Mouse (Mus musculus) gastrocnemius, postnatal 4 days (tissue): ENCODE measurements at regions not wholly inside any gene's neighbourhood (a gene's known extent, or its start where the extent isn't known, plus 50 kb on each side); places are given as distances from the start of the nearest gene placed in this dataset.

ENCODE experiments used
- DNase-seq, 2 experiments: peaks; one replicate each; pipeline ENCODE4 v3.0.0; 2021 to 2022; ENCODE audit warnings: low spot score in 2 of 2, mixed read lengths in 2 of 2

- DNase-seq: no peak
These were observed 213.8 kb upstream of the Cwc22 start for GRCm38 (mm10) chr2:78159877-78160485.

GRCm38 (mm10) chr2:78110335-78110734 lies 164.2 kb upstream of the Cwc22 start:
- no peak for DNase-seq

DNA sequence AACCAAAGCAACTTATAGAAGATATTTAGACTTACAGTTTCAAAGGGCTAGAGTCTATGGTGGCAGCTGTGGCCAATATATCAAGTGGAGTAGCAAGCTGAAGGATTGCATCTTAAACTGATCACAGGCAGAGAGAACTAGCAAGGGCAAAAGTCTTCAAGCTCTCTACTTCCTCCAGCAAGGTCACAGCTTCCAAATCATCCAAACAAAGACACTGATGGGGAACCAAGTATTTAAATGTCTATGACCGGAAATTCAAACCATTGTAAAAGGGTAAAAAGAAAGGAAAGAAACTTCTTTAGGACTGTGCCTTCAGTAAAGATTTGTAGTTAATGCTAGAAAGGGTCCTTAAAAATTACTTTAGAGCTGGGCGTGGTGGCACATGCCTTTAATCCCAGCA lies 149.4 kb upstream of the Cwc22 start:
- DNase-seq: no peak

GRCm38 (mm10) chr2:78094921-78095320 lies 148.7 kb upstream of the Cwc22 start:
- no peak for DNase-seq

- no peak for DNase-seq
These were observed 118.3 kb upstream of the Cwc22 start for GRCm38 (mm10) chr2:78064321-78065037.

DNA sequence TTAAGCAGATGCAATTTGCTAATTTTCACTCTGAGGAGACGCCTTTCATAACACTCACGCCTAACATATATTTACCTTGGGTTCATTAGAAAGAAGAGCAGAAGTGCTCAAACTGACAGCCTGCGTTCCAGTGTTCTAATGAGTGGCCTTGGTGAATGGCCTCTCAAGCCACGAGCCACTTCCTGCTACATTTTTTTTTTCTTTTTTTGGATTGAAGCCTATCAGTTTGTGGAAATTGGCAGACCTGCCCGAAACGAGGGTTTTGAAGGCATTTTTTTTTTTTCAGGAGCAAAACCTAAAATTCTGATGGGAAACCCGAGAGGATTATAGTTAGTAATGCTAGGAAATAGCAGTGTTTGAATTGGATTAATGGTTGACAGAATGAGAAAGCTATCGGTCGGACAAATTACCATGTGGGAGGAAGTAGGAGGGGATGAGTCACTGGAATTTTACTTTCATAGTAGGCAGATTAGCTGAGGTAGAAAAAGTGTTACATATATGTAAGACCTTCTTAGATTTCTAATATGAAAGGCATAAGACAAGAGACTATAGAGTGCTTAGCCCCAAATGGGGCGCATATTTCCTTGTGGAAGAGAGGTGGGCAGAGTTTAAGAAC lies 113.7 kb upstream of the Cwc22 start:
- no peak for DNase-seq

GRCm38 (mm10) chr2:78058988-78059387 lies 112.8 kb upstream of the Cwc22 start:
- DNase-seq: no peak

- DNase-seq: no peak
These were observed 107.7 kb upstream of the Cwc22 start for GRCm38 (mm10) chr2:78053910-78054309.

- DNase-seq: no peak
These were observed 104.4 kb upstream of the Cwc22 start for GRCm38 (mm10) chr2:78050542-78050941.

DNA sequence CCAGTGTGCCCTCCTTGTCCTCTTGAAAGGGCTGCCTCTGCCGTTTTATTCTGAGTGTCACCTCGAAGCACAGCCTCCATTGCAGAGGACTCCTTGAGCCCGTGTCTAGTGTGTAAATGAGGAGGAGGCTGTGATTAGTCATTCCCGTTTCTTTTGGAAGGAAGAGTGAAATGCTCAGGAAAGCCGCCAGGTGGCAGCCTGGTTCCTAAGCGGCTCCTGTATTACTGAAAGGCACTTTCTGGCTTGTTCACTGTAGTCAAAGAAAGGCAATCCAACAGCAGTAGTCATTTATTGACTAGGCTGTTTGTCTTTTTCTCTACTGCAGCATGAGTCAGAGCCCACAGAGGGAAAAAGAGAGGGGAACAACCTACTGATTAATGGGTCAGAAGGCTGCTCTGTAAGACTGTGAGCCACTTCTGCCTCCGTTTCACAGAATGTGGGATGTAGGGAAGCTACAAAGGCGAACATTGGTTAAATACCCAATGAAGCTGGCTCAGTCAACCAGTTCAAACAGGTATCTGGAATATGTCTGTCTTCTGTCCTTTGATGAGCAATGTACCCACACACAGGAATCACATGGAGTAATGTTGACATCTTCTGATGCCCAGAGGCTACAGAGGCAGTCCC lies 103.2 kb upstream of the Cwc22 start:
- peak; percentile 53 to 78 for DNase-seq

DNA sequence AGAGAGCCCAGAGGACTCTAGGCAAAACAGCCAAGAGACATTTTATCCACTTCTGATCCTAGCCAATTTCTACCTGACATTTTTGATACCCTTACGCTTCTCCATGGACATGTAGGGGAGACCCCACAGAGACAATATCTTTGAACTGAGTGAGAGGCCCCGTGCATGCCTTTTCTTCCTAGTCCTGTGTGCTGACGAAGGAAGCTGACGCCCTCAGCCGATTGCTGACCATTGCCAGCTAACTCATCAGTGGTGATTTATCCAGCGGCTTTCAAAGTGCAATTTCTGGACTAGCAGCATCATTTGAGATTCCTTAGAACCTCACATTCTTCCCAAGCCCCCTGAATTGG lies 102.5 kb upstream of the Cwc22 start:
- DNase-seq: no peak

- DNase-seq: no peak
These were observed 102.0 kb upstream of the Cwc22 start for GRCm38 (mm10) chr2:78048030-78048705.

DNA sequence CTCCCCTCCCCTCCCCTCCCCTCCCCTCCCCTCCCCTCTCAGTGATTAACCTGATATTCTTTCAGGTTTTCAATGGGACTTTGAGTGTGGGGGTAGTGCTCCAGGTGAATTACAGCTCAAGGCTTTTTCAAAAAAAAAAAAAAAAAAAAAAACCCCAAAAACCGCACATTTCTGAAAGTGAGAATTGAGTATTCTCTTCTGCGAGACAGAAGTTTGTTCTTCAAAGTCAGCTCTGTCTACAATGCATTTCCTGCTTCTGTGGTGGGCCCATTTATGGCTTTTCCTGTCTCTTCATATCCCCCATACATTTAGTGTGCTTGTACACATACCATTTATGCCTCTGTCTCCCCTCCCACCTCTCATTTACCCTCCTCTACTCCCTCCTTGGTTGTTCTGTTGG lies 81.1 kb upstream of the Cwc22 start:
- no peak for DNase-seq

GRCm38 (mm10) chr2:78026808-78027207 lies 80.6 kb upstream of the Cwc22 start:
- DNase-seq: no peak

DNA sequence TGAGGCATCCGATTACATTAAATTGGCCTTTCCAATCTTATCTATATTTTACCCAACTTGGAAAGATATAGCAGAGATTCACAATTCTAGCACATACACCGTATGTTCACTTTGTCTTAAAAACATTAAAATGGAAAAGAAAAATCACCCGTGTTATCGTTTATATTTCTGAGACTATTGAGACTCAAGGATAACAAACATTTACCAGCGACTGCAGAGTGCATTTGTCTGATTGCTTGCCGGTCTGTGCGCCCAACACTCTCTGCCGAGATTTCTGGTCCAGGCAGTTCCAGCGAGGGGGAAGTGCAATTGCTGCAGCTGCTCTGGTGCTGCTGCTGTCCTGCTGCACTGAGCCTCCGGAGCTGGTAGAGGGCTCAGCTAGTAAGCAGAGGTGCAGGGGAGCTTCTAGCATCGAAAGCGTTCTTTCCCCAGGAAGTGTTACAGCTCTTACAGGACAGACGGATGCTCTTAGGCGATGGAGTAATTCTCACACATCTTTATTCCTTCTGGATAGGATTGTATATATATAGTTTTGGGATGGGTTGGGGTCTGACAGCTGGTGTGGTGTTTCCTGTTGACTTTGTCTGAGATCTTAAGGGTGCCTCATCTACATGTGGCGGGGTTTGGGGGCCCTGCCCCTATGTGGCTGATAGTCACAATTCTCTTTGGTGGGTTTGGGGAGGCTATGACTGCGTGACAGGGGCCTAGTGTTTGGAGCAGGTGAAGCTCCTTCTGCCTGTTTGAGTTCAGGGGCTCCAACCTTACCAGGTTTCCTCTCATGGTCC lies 79.7 kb upstream of the Cwc22 start:
- no peak for DNase-seq

DNA sequence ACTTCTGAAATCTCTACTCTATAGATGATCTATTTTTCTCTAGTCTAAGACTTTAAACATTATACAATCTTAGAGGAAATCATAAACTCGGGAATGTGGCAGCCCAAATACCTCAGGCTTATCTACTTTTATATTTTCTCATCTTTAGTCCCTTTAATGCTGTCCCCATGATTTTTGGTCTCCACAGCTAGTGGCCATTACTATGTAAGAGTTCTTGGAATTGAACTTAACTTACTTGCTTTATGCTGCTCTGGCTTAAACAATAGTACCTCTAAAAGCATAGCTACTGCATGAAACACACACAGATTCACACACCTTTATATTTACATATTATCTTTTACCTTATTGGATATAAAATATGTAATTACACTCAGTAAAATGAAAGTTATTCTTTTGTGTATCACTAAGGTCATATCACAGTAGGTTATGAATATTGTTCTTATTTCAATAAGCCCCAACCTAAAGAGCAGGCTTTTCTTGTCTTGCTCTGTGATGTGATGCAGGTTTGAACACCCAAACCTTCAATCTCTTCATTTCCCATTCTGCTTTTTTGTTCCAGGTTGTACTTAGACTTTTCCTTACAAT lies 78.9 kb upstream of the Cwc22 start:
- no peak for DNase-seq

- no peak for DNase-seq
These were observed 77.9 kb upstream of the Cwc22 start for GRCm38 (mm10) chr2:78023916-78024685.

DNA sequence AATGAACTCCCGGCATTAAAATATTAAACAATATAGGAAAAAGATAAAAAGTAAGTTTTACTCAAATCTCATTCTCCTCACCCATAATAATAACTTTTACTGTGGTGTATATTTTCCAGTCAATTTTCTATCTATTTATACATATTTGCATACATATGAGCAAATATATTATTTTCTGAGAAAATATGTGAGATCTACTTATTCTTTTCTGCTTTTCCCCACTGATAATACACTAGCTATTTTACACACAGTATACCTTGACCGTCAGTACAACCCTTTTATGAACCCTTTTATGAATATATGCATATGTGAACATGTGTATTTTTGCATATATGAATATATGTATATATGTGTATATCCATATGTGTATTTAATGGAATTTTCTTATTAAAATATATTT lies 77.2 kb upstream of the Cwc22 start:
- DNase-seq: no peak

GRCm38 (mm10) chr2:78022756-78023155 lies 76.6 kb upstream of the Cwc22 start:
- no peak for DNase-seq

- no peak for DNase-seq
These were observed 75.7 kb upstream of the Cwc22 start for GRCm38 (mm10) chr2:78021905-78022304.
